Mouse (Mus musculus): ENCODE results near the gene Srgap3. TPM values are rescaled to one million over a fixed set of nuclear protein-coding genes. Genes with fewer than 3 reads are reported as not detected.

Srgap3 gene
- total and polyA plus RNA-seq, 2 experiments from 2014 or later, result 0.33 TPM; not detected in 1

DNA sequence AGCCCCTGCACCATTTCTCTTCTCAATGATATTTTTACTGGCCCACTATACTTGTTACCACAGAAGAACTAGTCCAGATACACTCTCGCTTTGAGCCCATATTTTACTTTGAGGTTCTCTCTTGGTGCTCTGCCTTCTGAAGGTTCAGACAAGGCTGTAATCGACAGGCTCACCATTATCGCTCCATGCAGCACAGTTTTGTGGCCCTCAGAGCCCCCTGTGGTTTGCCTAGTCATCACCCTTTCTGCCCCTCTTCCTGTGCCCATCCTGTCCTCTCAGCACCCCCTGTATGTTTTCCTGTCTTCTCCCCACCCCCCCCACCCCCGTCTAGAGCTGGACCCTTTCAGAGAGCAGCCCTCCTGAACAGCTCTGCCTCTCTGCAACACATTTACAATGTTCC, 111.7 kb downstream of the Srgap3 start:
- TF ChIP-seq CTCF (IDR thresholded peaks at IDR 0.05; ENCODE audit: low read depth), result no peak
- no peak for TF ChIP-seq EP300 (IDR thresholded peaks at IDR 0.05; ENCODE audit: low read depth)
- Histone ChIP-seq H3K4me3 (ENCODE audit: low read depth, low read length) (no peak overlapping the region), H3K27ac (ENCODE audit: low read depth) (no peak overlapping the region), H3K9me3 (replicated peaks; ENCODE audit: control insufficient read depth, low read length) (no peaks in the 10 kb centered on the region), H3K27me3 (ENCODE audit: control insufficient read depth, insufficient read depth, low read length) (no peaks in the 10 kb centered on the region), H3K4me2 (ENCODE audit: low read depth, low read length) (no peak overlapping the region), H3K36me3 (replicated peaks; ENCODE audit: control insufficient read depth, insufficient read depth, low read length) (no peaks in the 10 kb centered on the region), H3K9ac (replicated peaks; ENCODE audit: low read depth, low read length) (no peak overlapping the region), H3K4me1 (ENCODE audit: control insufficient read depth, insufficient read depth) (no peaks in the 10 kb centered on the region)
- WGBS, result 75% methylated on average over 4 of the region's 4 CpGs
- ATAC-seq (ENCODE audit: insufficient read depth, low read depth), result no peak
- no peak for DNase-seq (ENCODE audit: low spot score)

DNA sequence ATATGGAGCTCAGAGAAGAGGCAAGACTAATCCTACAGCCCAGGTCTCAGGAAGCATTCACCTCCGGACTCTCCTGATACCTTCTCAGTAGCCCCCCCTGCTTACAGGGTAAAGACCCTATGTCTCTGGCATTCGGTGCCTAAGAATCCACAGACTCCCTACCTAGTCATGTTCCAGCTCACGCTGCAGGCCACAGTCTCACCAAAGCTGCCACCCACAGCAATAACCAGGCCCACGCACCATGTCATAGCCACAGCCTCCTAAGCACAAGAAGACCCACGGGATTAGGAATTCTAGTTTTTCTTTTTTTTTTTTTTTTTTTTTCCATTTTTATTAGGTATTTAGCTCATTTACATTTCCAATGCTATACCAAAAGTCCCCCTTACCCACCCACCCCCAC, 112.6 kb downstream of the Srgap3 start:
- WGBS, result 86% methylated on average over 5 of the region's 5 CpGs
- no peaks in the 10 kb centered on the region for H3K9me3 ChIP-seq (replicated peaks; ENCODE audit: control insufficient read depth, low read length)
- no peak overlapping the region for H3K27ac ChIP-seq (ENCODE audit: low read depth)
- no peaks in the 10 kb centered on the region for H3K36me3 ChIP-seq (replicated peaks; ENCODE audit: control insufficient read depth, insufficient read depth, low read length)
- no peak overlapping the region for H3K4me2 ChIP-seq (ENCODE audit: low read depth, low read length)
- no peaks in the 10 kb centered on the region for H3K4me1 ChIP-seq (ENCODE audit: control insufficient read depth, insufficient read depth)
- H3K9ac ChIP-seq (replicated peaks; ENCODE audit: low read depth, low read length), result no peak overlapping the region
- TF ChIP-seq CTCF (IDR thresholded peaks at IDR 0.05; ENCODE audit: low read depth), result no peak
- TF ChIP-seq EP300 (IDR thresholded peaks at IDR 0.05; ENCODE audit: low read depth), result no peak
- H3K27me3 ChIP-seq (ENCODE audit: control insufficient read depth, insufficient read depth, low read length), result no peaks in the 10 kb centered on the region
- DNase-seq (ENCODE audit: low spot score) (no peak), ATAC-seq (ENCODE audit: insufficient read depth, low read depth) (no peak)
- H3K4me3 ChIP-seq (ENCODE audit: low read depth, low read length), result no peak overlapping the region

DNA sequence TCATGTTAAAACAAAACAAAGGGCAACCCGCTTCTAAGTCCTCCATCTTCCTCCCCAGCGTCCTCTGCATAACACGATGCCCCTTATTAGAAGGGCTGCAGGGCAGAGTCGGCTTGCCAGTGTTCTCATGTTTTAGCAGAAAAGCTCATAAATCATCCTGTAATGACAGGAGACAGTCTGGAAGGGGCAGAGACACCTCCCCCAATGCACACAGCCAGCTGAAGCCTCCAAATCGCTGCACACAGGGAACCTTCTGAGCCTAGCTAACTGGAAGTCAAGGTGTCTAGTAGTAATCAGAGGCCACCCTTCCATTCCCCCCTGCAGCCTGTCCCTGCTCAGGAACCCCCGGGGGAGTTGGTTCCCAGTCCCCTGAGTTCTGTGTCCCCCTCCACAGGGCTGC, 113.3 kb downstream of the Srgap3 start:
- TF ChIP-seq CTCF (IDR thresholded peaks at IDR 0.05; ENCODE audit: low read depth) (no peak), EP300 (IDR thresholded peaks at IDR 0.05; ENCODE audit: low read depth) (no peak)
- ATAC-seq (ENCODE audit: insufficient read depth, low read depth) (no peak), DNase-seq (ENCODE audit: low spot score) (no peak)
- H3K4me3 ChIP-seq (ENCODE audit: low read depth, low read length), result no peak overlapping the region
- no peaks in the 10 kb centered on the region for H3K27me3 ChIP-seq (ENCODE audit: control insufficient read depth, insufficient read depth, low read length)
- H3K27ac ChIP-seq (ENCODE audit: low read depth), result no peak overlapping the region
- H3K4me2 ChIP-seq (ENCODE audit: low read depth, low read length), result no peak overlapping the region
- no peaks in the 10 kb centered on the region for H3K4me1 ChIP-seq (ENCODE audit: control insufficient read depth, insufficient read depth)
- H3K9ac ChIP-seq (replicated peaks; ENCODE audit: low read depth, low read length), result no peak overlapping the region
- H3K9me3 ChIP-seq (replicated peaks; ENCODE audit: control insufficient read depth, low read length), result no peaks in the 10 kb centered on the region
- WGBS, result 53% methylated on average over 6 of the region's 6 CpGs
- no peaks in the 10 kb centered on the region for H3K36me3 ChIP-seq (replicated peaks; ENCODE audit: control insufficient read depth, insufficient read depth, low read length)

DNA sequence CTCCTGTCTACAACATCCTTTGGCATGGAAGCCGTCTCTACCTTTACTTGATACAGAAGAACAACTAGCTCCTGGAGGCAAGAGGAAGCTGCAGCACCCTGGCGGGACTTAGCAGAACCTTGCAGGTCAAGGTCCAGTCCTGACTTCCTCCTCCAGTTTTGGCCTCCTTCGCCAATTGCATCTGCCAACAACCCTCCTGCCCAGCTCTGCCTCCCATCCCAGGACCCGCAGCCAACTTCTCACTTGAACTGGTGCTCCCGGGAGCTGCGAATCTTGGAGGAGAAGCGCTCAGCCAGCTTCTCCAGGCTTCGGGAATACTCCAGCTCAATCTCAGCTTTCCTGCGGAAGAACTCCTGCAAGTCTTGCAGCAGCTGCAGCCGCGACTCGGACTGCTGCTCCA, 117.9 kb downstream of the Srgap3 start:
- no peak overlapping the region for H3K27ac ChIP-seq (ENCODE audit: low read depth)
- 70% methylated on average over 12 of the region's 12 CpGs for WGBS
- no peak overlapping the region for H3K4me2 ChIP-seq (ENCODE audit: low read depth, low read length)
- no peaks in the 10 kb centered on the region for H3K4me1 ChIP-seq (ENCODE audit: control insufficient read depth, insufficient read depth)
- TF ChIP-seq EP300 (IDR thresholded peaks at IDR 0.05; ENCODE audit: low read depth), result no peak
- no peak for TF ChIP-seq CTCF (IDR thresholded peaks at IDR 0.05; ENCODE audit: low read depth)
- H3K9me3 ChIP-seq (replicated peaks; ENCODE audit: control insufficient read depth, low read length), result no peaks in the 10 kb centered on the region
- ATAC-seq (ENCODE audit: insufficient read depth, low read depth) (no peak), DNase-seq (ENCODE audit: low spot score) (no peak)
- H3K4me3 ChIP-seq (ENCODE audit: low read depth, low read length), result no peak overlapping the region
- no peak overlapping the region for H3K9ac ChIP-seq (replicated peaks; ENCODE audit: low read depth, low read length)
- H3K36me3 ChIP-seq (replicated peaks; ENCODE audit: control insufficient read depth, insufficient read depth, low read length), result no peaks in the 10 kb centered on the region
- no peaks in the 10 kb centered on the region for H3K27me3 ChIP-seq (ENCODE audit: control insufficient read depth, insufficient read depth, low read length)

DNA sequence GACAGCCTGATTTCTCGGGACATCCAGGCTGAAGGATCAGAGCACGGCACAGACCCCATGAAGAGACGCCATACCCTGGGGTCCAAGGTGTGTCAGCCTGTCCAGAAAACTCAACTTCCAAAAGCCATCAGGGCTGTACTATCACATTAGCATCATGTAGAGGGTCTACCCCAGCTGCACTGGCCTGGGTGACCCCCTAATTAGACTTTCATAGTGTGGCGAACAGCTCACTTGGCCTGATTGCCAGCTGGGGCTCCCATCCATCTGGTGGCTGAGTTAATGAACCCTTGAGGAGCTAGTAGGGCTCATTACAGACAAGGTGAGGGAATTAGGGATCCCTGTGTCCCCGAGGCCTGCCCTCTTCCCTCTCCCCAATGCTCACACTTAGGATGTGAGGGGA, 118.6 kb downstream of the Srgap3 start:
- no peak overlapping the region for H3K4me3 ChIP-seq (ENCODE audit: low read depth, low read length)
- 69% methylated on average over 5 of the region's 5 CpGs for WGBS
- no peak overlapping the region for H3K4me2 ChIP-seq (ENCODE audit: low read depth, low read length)
- ATAC-seq (ENCODE audit: insufficient read depth, low read depth) (no peak), DNase-seq (ENCODE audit: low spot score) (no peak)
- no peaks in the 10 kb centered on the region for H3K27me3 ChIP-seq (ENCODE audit: control insufficient read depth, insufficient read depth, low read length)
- H3K36me3 ChIP-seq (replicated peaks; ENCODE audit: control insufficient read depth, insufficient read depth, low read length), result no peaks in the 10 kb centered on the region
- no peak overlapping the region for H3K27ac ChIP-seq (ENCODE audit: low read depth)
- TF ChIP-seq EP300 (IDR thresholded peaks at IDR 0.05; ENCODE audit: low read depth), result no peak
- no peak for TF ChIP-seq CTCF (IDR thresholded peaks at IDR 0.05; ENCODE audit: low read depth)
- no peaks in the 10 kb centered on the region for H3K4me1 ChIP-seq (ENCODE audit: control insufficient read depth, insufficient read depth)
- H3K9me3 ChIP-seq (replicated peaks; ENCODE audit: control insufficient read depth, low read length), result no peaks in the 10 kb centered on the region
- no peak overlapping the region for H3K9ac ChIP-seq (replicated peaks; ENCODE audit: low read depth, low read length)

DNA sequence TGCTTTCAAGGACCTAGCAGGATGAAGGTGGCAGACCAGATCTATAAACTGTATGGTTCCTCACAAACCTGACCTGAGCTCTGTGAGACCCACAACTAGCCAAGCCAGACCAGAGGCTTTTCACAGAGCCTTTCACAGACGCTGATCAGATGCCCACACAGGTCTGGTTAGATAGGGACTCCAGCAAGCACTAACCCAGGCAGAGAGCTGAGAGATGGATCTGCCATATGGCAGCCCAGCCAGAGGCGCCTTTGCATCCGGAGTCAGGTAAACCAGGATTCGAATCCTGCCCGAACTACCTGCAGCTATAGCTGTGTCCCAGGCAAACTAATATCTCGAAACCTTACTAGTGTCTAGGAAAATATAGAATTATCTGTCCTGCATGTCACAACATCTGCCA, 121.4 kb downstream of the Srgap3 start:
- H3K4me1 ChIP-seq (ENCODE audit: control insufficient read depth, insufficient read depth), result no peaks in the 10 kb centered on the region
- DNase-seq (ENCODE audit: low spot score), result no peak
- no peaks in the 10 kb centered on the region for H3K36me3 ChIP-seq (replicated peaks; ENCODE audit: control insufficient read depth, insufficient read depth, low read length)
- H3K4me2 ChIP-seq (ENCODE audit: low read depth, low read length), result no peak overlapping the region
- 87% methylated on average over 6 of the region's 6 CpGs for WGBS
- H3K9ac ChIP-seq (replicated peaks; ENCODE audit: low read depth, low read length), result no peak overlapping the region
- H3K4me3 ChIP-seq (ENCODE audit: low read depth, low read length), result no peak overlapping the region
- no peaks in the 10 kb centered on the region for H3K9me3 ChIP-seq (replicated peaks; ENCODE audit: control insufficient read depth, low read length)
- no peak for ATAC-seq (ENCODE audit: insufficient read depth, low read depth)
- no peaks in the 10 kb centered on the region for H3K27me3 ChIP-seq (ENCODE audit: control insufficient read depth, insufficient read depth, low read length)
- no peak for TF ChIP-seq CTCF (IDR thresholded peaks at IDR 0.05; ENCODE audit: low read depth)
- no peak for TF ChIP-seq EP300 (IDR thresholded peaks at IDR 0.05; ENCODE audit: low read depth)
- no peak overlapping the region for H3K27ac ChIP-seq (ENCODE audit: low read depth)
